ENCODE assay signal across 8 mouse cellular contexts in the genomic region with DNA sequence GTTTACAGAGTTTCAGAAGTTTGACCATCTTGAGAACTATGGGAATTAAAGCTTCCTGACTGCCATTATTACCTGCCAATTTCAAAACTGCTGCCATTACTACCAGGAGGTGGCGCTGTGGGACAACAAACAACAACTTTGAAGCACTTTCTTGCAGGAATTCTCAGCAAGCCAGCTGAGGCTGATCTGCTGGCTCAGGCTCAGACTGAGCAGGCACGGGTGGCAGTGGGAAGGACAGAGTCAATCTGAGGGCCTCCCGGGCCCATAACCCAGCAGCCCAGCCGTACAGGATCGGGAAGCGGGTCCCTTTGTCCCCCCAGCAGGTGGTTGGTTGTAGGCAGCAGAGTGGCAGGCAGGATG. TPM values are rescaled to one million over a fixed set of nuclear protein-coding genes. Genes with fewer than 3 reads are reported as not detected.
DNase-seq lines count a peak whose midpoint lies in the region; ATAC-seq and TF ChIP-seq lines count a peak whose summit lies in the region.

No protein-coding gene starts in this region.

- no peak for TF ChIP-seq POLR2A in bone marrow macrophage, adult 2 months (IDR thresholded peaks at IDR 0.05; ENCODE audit: borderline replicate concordance, low read depth, low read length)

- no peak overlapping the region for H3K9ac ChIP-seq in embryonic facial prominence, embryonic 15.5 days
- H3K9ac ChIP-seq in kidney, embryonic 15.5 days: no peak overlapping the region
- H3K9ac ChIP-seq in neural tube, embryonic 11.5 days (ENCODE audit: low read length): no peak overlapping the region

- 0 out of 2 replicates have a peak, but pooled peaks have one; percentile 30 for ATAC-seq in embryonic facial prominence, embryonic 15.5 days (ENCODE audit: insufficient number of reproducible peaks, low FRiP score, low TSS enrichment, low read depth)
- ATAC-seq in kidney, embryonic 15.5 days (replicated peaks; ENCODE audit: low FRiP score): 0 out of 2 replicates have a peak, but pooled peaks have one; percentile 22
- ATAC-seq in neural tube, embryonic 11.5 days (ENCODE audit: insufficient read depth, low FRiP score, low TSS enrichment): no peak

- no peaks in the 10 kb centered on the region for H3K9me3 ChIP-seq in embryonic facial prominence, embryonic 15.5 days (replicated peaks)
- H3K9me3 ChIP-seq in heart, embryonic 10.5 days: no peaks in the 10 kb centered on the region
- H3K9me3 ChIP-seq in kidney, embryonic 15.5 days (replicated peaks): no peaks in the 10 kb centered on the region
- no peaks in the 10 kb centered on the region for H3K9me3 ChIP-seq in neural tube, embryonic 11.5 days (ENCODE audit: control insufficient read depth, low read length)

- H3K27ac ChIP-seq in bone marrow macrophage, adult 2 months (ENCODE audit: insufficient read depth, low read depth, low read length): no peak overlapping the region
- H3K27ac ChIP-seq in embryonic facial prominence, embryonic 15.5 days (replicated peaks): no peak overlapping the region
- no peak overlapping the region for H3K27ac ChIP-seq in heart, embryonic 10.5 days
- no peak overlapping the region for H3K27ac ChIP-seq in kidney, embryonic 15.5 days
- H3K27ac ChIP-seq in neural tube, embryonic 11.5 days (ENCODE audit: low read depth, low read length): no peak overlapping the region

- H3K4me2 ChIP-seq in embryonic facial prominence, embryonic 15.5 days (replicated peaks): peak overlapping the region; percentile 91
- H3K4me2 ChIP-seq in kidney, embryonic 15.5 days: peak overlapping the region; percentile 67
- peak overlapping the region; percentile 46; the same call in 1 of the 2 replicates for H3K4me2 ChIP-seq in neural tube, embryonic 11.5 days (ENCODE audit: low read depth)

- DNase-seq in A20 (ENCODE audit: low read depth, low spot score) (peak; percentile 62), liver (peak; percentile 80)
- DNase-seq in heart, embryonic 10.5 days (ENCODE audit: low spot score): peak; percentile 93
- DNase-seq in neural tube, embryonic 11.5 days (ENCODE audit: low spot score): peak; percentile 83
- DNase-seq in telencephalon, adult 2 months (ENCODE audit: low read depth, low spot score): peak; percentile 69

- no peaks in the 10 kb centered on the region for H3K27me3 ChIP-seq in embryonic facial prominence, embryonic 15.5 days
- peaks cover 16% of the 10 kb centered on the region; the same call in 1 of the 2 replicates for H3K27me3 ChIP-seq in heart, embryonic 10.5 days (ENCODE audit: insufficient read depth, poor library complexity, severe bottlenecking)
- peaks cover 6% of the 10 kb centered on the region; the same call in 1 of the 2 replicates for H3K27me3 ChIP-seq in kidney, embryonic 15.5 days
- 0 out of 2 replicates have a peak, but pooled peaks cover 4% of the 10 kb centered on the region for H3K27me3 ChIP-seq in neural tube, embryonic 11.5 days (ENCODE audit: control insufficient read depth, insufficient read depth, low read length)

- 6% methylated on average over 6 of the region's 6 CpGs for WGBS in embryonic facial prominence, embryonic 15.5 days
- 5% methylated on average over 6 of the region's 6 CpGs for WGBS in heart, embryonic 10.5 days
- WGBS in kidney, embryonic 15.5 days: 7% methylated on average over 6 of the region's 6 CpGs
- WGBS in neural tube, embryonic 11.5 days: 5% methylated on average over 6 of the region's 6 CpGs

- H3K36me3 ChIP-seq in embryonic facial prominence, embryonic 15.5 days: no peaks in the 10 kb centered on the region
- no peaks in the 10 kb centered on the region for H3K36me3 ChIP-seq in heart, embryonic 10.5 days
- H3K36me3 ChIP-seq in kidney, embryonic 15.5 days: no peaks in the 10 kb centered on the region
- no peaks in the 10 kb centered on the region for H3K36me3 ChIP-seq in neural tube, embryonic 11.5 days (ENCODE audit: control insufficient read depth, insufficient read depth, low read length)

- H3K4me3 ChIP-seq in bone marrow macrophage, adult 2 months (ENCODE audit: insufficient read depth, low read length): no peak overlapping the region
- H3K4me3 ChIP-seq in embryonic facial prominence, embryonic 15.5 days (replicated peaks): peak overlapping the region; percentile 37
- H3K4me3 ChIP-seq in heart, embryonic 10.5 days: peak overlapping the region; percentile 62
- H3K4me3 ChIP-seq in kidney, embryonic 15.5 days (replicated peaks): peak overlapping the region; percentile 33
- no peak overlapping the region for H3K4me3 ChIP-seq in neural tube, embryonic 11.5 days (ENCODE audit: low read depth, low read length)

- H3K4me1 ChIP-seq in bone marrow macrophage, adult 2 months (ENCODE audit: control insufficient read depth, insufficient read depth, low read length): no peaks in the 10 kb centered on the region
- H3K4me1 ChIP-seq in embryonic facial prominence, embryonic 15.5 days: peaks cover 18% of the 10 kb centered on the region
- peaks cover 23% of the 10 kb centered on the region for H3K4me1 ChIP-seq in heart, embryonic 10.5 days
- H3K4me1 ChIP-seq in kidney, embryonic 15.5 days: peaks cover 22% of the 10 kb centered on the region
- peaks cover 5% of the 10 kb centered on the region for H3K4me1 ChIP-seq in neural tube, embryonic 11.5 days (ENCODE audit: control insufficient read depth, insufficient read depth, low read length)

- TF ChIP-seq CTCF in bone marrow macrophage, adult 2 months (IDR thresholded peaks at IDR 0.05; ENCODE audit: low read depth, low read length): peak; percentile 41; the same call in 1 of the 2 replicates

RNA-seq across cellular contexts. Expression of gene Mlph, which starts 13.7 kb away (rescaled TPM):
- 0.24 TPM in 2 replicates for polyA plus RNA-seq in bone marrow macrophage, adult 2 months (2012; ENCODE audit: insufficient read depth, insufficient read length, missing spikeins)
- 1.6 and 1.7 TPM in 2 replicates for polyA plus RNA-seq in embryonic facial prominence, embryonic 15.5 days (2015; fragmentation: Nextera tagmentation; extraction: Ambion mirVana)
- polyA plus RNA-seq in heart, embryonic 10.5 days (2016; fragmentation: Nextera tagmentation; extraction: Ambion mirVana): 0.26 and 0.53 TPM in 2 replicates
- 0.38 and 0.48 TPM in 2 replicates for polyA plus RNA-seq in kidney, embryonic 15.5 days (2015; fragmentation: Nextera tagmentation; extraction: Ambion mirVana)
- 0.19 and 0.24 TPM in 2 replicates for polyA plus RNA-seq in neural tube, embryonic 11.5 days (2014; fragmentation: Nextera tagmentation; extraction: Ambion mirVana)

RNA-seq across cellular contexts. Expression of gene Prlh, which starts 24.4 kb away (rescaled TPM):
- polyA plus RNA-seq in bone marrow macrophage, adult 2 months (2012; ENCODE audit: insufficient read depth, insufficient read length, missing spikeins): not detected in 2 replicates
- not detected in 2 replicates for polyA plus RNA-seq in embryonic facial prominence, embryonic 15.5 days (2015; fragmentation: Nextera tagmentation; extraction: Ambion mirVana)
- polyA plus RNA-seq in heart, embryonic 10.5 days (2016; fragmentation: Nextera tagmentation; extraction: Ambion mirVana): not detected in 2 replicates
- polyA plus RNA-seq in kidney, embryonic 15.5 days (2015; fragmentation: Nextera tagmentation; extraction: Ambion mirVana): not detected in 2 replicates
- polyA plus RNA-seq in neural tube, embryonic 11.5 days (2014; fragmentation: Nextera tagmentation; extraction: Ambion mirVana): not detected in 2 replicates

RNA-seq across cellular contexts. Expression of gene Rab17, which starts 40.9 kb away (rescaled TPM):
- polyA plus RNA-seq in bone marrow macrophage, adult 2 months (2012; ENCODE audit: insufficient read depth, insufficient read length, missing spikeins): not detected in 2 replicates
- polyA plus RNA-seq in embryonic facial prominence, embryonic 15.5 days (2015; fragmentation: Nextera tagmentation; extraction: Ambion mirVana): 2.4 and 3.1 TPM in 2 replicates
- 0.71 and 0.94 TPM in 2 replicates for polyA plus RNA-seq in heart, embryonic 10.5 days (2016; fragmentation: Nextera tagmentation; extraction: Ambion mirVana)
- 8.3 and 9.6 TPM in 2 replicates for polyA plus RNA-seq in kidney, embryonic 15.5 days (2015; fragmentation: Nextera tagmentation; extraction: Ambion mirVana)
- 0.15 and 0.38 TPM in 2 replicates for polyA plus RNA-seq in neural tube, embryonic 11.5 days (2014; fragmentation: Nextera tagmentation; extraction: Ambion mirVana)

Comparison
In these comparisons a context has a peak if more than half of its experiments do, and no peak if none do; other contexts are left out.
1. H3K4me3 ChIP-seq: peak in embryonic facial prominence, embryonic 15.5 days (single experiment), heart, embryonic 10.5 days (single experiment) and kidney, embryonic 15.5 days (single experiment); none in bone marrow macrophage, adult 2 months (single experiment) and neural tube, embryonic 11.5 days (single experiment).
2. Peak in every context shown above with its lines, with median percentiles within 50 percentile points of each other: DNase-seq and H3K4me2 ChIP-seq.